Mouse (Mus musculus) heart, embryonic 16.5 days (tissue): ENCODE measurements around the gene Tank. TPM values are rescaled to one million over a fixed set of nuclear protein-coding genes. Genes with fewer than 3 reads are reported as not detected.

Experiments used
- ATAC-seq: fragments of 200-750 bp; cut with Nextera tagmentation; replicated peaks from 2 replicates; pipeline ENCODE4 v1.8.0; 2017; ENCODE audit warnings: moderate number of reproducible peaks; ENCODE audit not compliant: insufficient read depth, low FRiP score; ENCODE audit errors: extremely low read depth
- H3K27ac ChIP-seq: fragments of 300-500 bp; sonication (generic); 2 replicates; pipeline ENCODE4 v1.5.1; 2014; ENCODE audit warnings: mild to moderate bottlenecking, low read length, control low read depth, moderate library complexity
- H3K27me3 ChIP-seq: fragments of 300-500 bp; sonication (generic); 2 replicates; pipeline ENCODE4 v1.6.1; 2014; ENCODE audit warnings: low read length, mixed read lengths; ENCODE audit not compliant: control insufficient read depth, insufficient read depth
- H3K36me3 ChIP-seq: fragments of 300-500 bp; sonication (generic); 2 replicates; pipeline ENCODE4 v1.6.1; 2014; ENCODE audit not compliant: control insufficient read depth, insufficient read depth
- H3K4me1 ChIP-seq: fragments of 300-500 bp; sonication (generic); 2 replicates; pipeline ENCODE4 v1.6.1; 2014; ENCODE audit warnings: low read length, mixed read lengths; ENCODE audit not compliant: control insufficient read depth, insufficient read depth
- H3K4me2 ChIP-seq: fragments of 300-500 bp; sonication (generic); 2 replicates; pipeline ENCODE4 v1.6.1; 2014; ENCODE audit warnings: low read depth, mild to moderate bottlenecking, control low read depth, low read length
- H3K4me3 ChIP-seq: fragments of 300-500 bp; sonication (generic); 2 replicates; pipeline ENCODE4 v1.5.1; 2014; ENCODE audit warnings: mild to moderate bottlenecking, control low read depth, low read length
- H3K9ac ChIP-seq: fragments of 300-500 bp; sonication (generic); 2 replicates; pipeline ENCODE4 v1.6.1; 2014; ENCODE audit warnings: low read length, control low read depth
- H3K9me3 ChIP-seq: fragments of 300-500 bp; sonication (generic); replicated peaks from 2 replicates; pipeline ENCODE4 v1.6.1; 2016; ENCODE audit warnings: low read length; ENCODE audit not compliant: control insufficient read depth
- WGBS: fragments of 180-500 bp; shearing (Covaris S2); extraction: QIAGEN DNeasy Blood & Tissue Kit; methylation state at CpG from one replicate; pipeline ENCODE4 v1.1.7; 2014; 5-methylcytosine and 5-hydroxymethylcytosine counted together
- polyA plus RNA-seq: library from polyadenylated mRNA; unstranded; fragments of >200 nt; fragmentation: Nextera tagmentation; extraction: Ambion mirVana; gene quantifications from 2 replicates; pipeline ENCODE4 v1.2.1, GENCODE M21; 2015

The Tank gene
- polyA plus RNA-seq, 1 experiment from 2014 or later, result 29.0 TPM

DNA sequence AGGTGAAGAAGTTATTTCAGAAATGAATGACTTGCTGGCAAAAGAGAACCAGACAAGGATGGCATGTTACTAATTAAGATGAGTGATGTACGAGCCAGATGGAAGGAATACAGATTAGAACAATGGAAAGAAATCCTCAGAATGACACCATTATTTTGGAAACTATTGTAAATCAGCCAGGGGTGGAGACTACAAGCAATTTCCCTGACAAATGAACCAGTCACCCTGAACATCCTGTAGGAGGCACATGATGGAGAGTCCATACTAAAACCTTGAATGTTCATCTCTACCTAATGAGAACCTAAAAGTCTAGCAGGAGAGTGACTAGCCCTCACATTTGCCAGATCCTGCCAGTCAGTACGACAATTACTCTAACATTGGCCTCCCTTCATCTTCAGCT is 22.6 kb upstream of the Tank start:
- 63% methylated on average over 2 of the region's 2 CpGs for WGBS
- Histone ChIP-seq H3K36me3 (no peaks in the 10 kb centered on the region), H3K27me3 (no peaks in the 10 kb centered on the region), H3K4me1 (no peaks in the 10 kb centered on the region), H3K4me2 (no peak overlapping the region), H3K9me3 (no peaks in the 10 kb centered on the region), H3K9ac (no peak overlapping the region), H3K4me3 (no peak overlapping the region), H3K27ac (no peak overlapping the region)
- ATAC-seq, result no peak

DNA sequence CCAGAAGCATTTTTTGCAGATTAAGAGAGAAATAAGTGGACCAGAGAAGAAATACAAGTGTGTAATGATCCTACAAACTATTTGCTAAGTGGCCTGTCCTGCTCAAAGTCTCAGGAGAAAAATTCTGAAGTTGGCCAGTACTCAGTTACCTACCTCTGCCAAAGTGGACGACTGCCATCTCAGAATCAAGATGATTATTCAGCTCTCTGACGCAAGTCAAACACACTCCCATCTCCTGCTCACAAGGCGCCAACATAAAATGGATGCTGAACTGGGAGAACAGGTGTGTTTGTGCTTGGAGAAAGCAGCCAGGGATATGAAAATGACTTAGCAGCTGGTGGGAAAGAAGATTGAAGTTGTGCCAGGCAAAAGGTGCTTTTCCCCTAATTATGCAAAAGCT is 21.7 kb upstream of the Tank start:
- WGBS, result 64% methylated on average over 3 of the region's 3 CpGs
- Histone ChIP-seq H3K9me3 (no peaks in the 10 kb centered on the region), H3K9ac (no peak overlapping the region), H3K4me1 (no peaks in the 10 kb centered on the region), H3K36me3 (no peaks in the 10 kb centered on the region), H3K27ac (no peak overlapping the region), H3K4me2 (no peak overlapping the region), H3K27me3 (no peaks in the 10 kb centered on the region), H3K4me3 (no peak overlapping the region)
- ATAC-seq, result no peak

DNA sequence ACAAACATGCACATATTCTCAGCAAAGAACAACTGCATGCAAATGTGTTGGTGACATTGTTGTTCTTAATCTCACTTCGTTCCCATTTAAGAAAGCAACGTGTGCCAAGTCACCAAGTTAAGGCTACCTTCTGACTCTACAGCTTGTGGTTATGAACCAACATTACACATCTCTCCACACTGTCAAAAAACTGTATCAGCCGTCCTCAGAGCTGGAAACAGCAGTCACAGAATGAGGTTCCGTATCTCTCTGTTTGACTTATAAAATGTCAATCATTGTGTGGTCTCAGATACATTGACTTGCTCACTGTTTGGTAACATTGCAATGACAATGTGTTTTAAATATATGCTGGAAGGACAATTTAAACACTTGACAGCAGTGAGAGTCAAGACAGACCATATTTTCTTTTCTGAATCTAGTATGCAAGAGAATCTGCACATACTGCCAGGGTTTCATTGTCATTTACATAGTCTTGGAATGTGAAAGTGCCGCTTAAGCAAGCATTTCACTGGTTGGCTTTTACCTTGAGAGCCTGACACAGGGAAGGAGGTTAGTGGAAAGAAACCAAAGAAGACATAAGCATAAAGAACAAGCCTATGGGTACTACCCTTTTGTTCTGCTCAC is 20.4 kb upstream of the Tank start:
- WGBS, result 79% methylated on average over 5 of the region's 5 CpGs
- Histone ChIP-seq H3K4me3 (no peak overlapping the region), H3K27me3 (no peaks in the 10 kb centered on the region), H3K36me3 (no peaks in the 10 kb centered on the region), H3K4me2 (no peak overlapping the region), H3K9me3 (no peaks in the 10 kb centered on the region), H3K9ac (no peak overlapping the region), H3K27ac (no peak overlapping the region), H3K4me1 (no peaks in the 10 kb centered on the region)
- ATAC-seq, result no peak

DNA sequence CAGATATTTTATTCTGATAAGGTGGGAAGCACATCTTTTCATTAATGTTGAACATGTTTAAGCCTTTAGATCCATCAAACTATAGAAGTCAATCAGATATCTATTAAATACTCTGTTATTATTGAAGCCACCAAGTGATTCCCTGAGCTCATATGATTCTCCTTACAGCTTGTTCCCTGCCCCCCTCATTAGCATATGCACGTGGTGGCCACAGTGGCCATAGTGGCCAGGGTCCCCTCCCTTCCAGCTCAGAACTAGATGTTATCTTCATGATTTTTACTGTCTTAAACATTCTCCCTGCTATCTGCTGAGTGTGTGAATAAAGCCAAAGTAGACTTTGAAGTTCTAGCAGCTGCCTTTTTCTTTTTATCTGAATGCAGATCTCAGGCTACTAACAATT is 17.3 kb upstream of the Tank start:
- 11% methylated on average over 1 of the region's 1 CpGs for WGBS
- no peaks in the 10 kb centered on the region for H3K27me3 ChIP-seq
- H3K4me3 ChIP-seq, result no peak overlapping the region
- H3K9ac ChIP-seq, result no peak overlapping the region
- H3K9me3 ChIP-seq, result no peaks in the 10 kb centered on the region
- no peak overlapping the region for H3K27ac ChIP-seq
- H3K36me3 ChIP-seq, result no peaks in the 10 kb centered on the region
- no peaks in the 10 kb centered on the region for H3K4me1 ChIP-seq
- no peak for ATAC-seq
- H3K4me2 ChIP-seq, result no peak overlapping the region

DNA sequence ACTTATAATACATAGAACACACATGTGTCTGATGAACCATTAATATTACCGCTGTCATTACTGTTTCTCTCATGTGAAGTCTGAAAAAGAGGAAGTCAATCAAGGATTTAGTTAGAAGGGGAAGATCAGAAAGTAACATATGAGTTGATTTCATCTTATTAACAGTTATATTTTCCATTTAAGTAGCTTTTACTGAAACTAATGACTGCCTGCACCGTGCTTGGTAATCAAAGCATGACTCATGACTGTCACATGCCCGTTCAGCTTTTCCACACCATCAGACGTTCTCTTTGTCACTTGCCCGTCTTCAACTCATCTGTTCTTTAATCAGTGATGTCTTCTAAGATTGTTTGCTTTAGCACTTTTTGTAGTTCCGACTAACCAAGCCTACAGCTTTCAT is 15.2 kb upstream of the Tank start:
- ATAC-seq, result no peak
- H3K36me3 ChIP-seq, result no peaks in the 10 kb centered on the region
- no peaks in the 10 kb centered on the region for H3K9me3 ChIP-seq
- no peaks in the 10 kb centered on the region for H3K4me1 ChIP-seq
- no peak overlapping the region for H3K9ac ChIP-seq
- 67% methylated on average over 6 of the region's 6 CpGs for WGBS
- H3K27ac ChIP-seq, result no peak overlapping the region
- no peak overlapping the region for H3K4me2 ChIP-seq
- no peak overlapping the region for H3K4me3 ChIP-seq
- H3K27me3 ChIP-seq, result no peaks in the 10 kb centered on the region

DNA sequence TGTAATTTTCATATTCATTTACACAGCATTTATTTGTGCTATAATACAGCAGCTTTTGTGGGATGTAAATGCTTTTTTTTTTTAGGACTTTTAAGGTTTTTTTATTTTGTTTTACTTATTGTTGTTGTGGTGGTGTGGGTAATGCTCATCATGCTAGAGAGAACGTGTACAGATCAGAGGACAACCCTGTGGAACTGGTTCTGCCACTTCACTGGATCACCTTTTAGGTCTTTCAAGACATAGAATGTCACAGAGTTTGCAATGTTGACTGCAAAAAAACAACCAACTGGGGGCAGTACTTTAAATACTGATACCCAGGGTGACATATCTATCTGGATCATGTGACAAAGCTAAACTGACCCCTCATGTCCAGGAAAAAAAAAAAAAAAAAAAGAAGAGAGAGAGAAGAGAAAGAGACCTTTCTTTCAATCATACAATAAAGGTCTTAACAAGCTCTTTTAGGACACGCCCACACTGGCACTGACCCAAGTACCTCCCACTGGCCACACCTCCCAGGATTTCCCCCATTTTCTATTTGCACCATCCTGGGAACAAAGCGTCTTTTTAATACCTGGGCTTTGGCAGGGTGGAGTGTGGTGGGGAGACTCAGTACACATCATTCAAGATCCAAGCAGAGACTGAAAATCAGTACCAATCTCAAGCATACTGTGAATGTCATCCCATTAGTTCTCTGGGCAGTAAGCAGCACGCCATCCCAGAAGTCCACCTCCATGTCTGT is 11.2 kb upstream of the Tank start:
- Histone ChIP-seq H3K36me3 (no peaks in the 10 kb centered on the region), H3K4me3 (no peak overlapping the region), H3K4me2 (no peak overlapping the region), H3K4me1 (no peaks in the 10 kb centered on the region), H3K27ac (no peak overlapping the region), H3K9me3 (no peaks in the 10 kb centered on the region), H3K9ac (no peak overlapping the region), H3K27me3 (no peaks in the 10 kb centered on the region)
- 70% methylated on average over 4 of the region's 4 CpGs for WGBS
- ATAC-seq, result no peak

DNA sequence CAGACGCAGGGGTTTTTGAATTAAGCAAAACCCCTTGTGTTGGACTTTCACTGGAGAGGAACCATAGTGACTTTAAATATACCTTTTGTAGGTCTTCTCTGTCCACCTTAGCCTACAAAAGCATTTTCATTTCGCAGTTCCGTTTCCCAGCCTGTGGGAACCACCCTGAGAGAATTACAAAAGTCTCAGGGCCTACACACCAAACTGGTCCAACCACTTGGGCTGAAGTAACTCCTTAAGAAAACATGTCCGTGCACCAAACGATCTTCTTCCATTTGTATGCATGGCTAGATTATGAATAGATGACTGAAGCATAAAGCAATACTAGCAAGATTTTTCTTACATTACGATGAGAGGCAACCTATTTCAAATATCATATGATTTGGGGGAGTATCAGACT is 9.2 kb upstream of the Tank start:
- WGBS, result 81% methylated on average over 6 of the region's 6 CpGs

DNA sequence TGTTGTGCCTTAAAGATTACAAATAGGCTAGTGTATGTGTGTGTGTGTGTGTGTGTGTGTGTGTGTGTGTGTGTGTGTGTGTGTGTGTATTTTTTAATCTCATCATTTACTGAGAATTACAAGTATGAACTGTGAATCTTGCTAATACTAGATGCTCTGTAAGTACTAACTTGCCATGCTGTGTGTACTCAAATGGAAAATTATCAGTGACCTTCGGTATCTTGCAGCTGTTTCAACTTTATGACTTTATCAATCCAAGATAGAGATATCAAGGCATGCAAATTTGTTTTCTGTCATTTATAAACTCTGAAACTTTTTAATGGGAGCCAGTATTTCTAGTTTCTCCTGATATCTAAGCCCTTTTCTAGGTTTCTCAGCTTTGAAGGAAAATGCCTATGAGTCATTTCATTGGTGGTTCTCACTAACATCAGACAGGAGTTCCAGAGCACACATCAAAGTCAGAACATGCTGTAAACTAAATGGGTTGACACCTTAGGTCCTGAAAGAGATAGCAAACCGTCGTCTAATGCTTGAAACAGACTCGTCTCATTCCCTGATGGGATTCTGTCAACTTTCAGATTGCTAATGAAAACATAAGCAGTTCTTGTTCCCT is 6.9 kb upstream of the Tank start:
- H3K4me2 ChIP-seq, result no peak overlapping the region
- H3K27ac ChIP-seq, result no peak overlapping the region
- H3K9me3 ChIP-seq, result no peaks in the 10 kb centered on the region
- H3K27me3 ChIP-seq, result no peaks in the 10 kb centered on the region
- ATAC-seq, result no peak
- no peak overlapping the region for H3K4me3 ChIP-seq
- WGBS, result 42% methylated on average over 4 of the region's 4 CpGs
- no peaks in the 10 kb centered on the region for H3K4me1 ChIP-seq
- H3K36me3 ChIP-seq, result no peaks in the 10 kb centered on the region
- no peak overlapping the region for H3K9ac ChIP-seq

More for the DNA sequence above, 9.2 kb upstream of the Tank start:
- Histone ChIP-seq H3K27me3 (no peaks in the 10 kb centered on the region), H3K4me2 (no peak overlapping the region), H3K27ac (no peak overlapping the region), H3K4me1 (no peaks in the 10 kb centered on the region), H3K9me3 (no peaks in the 10 kb centered on the region), H3K9ac (no peak overlapping the region), H3K4me3 (no peak overlapping the region), H3K36me3 (no peaks in the 10 kb centered on the region)
- no peak for ATAC-seq

DNA sequence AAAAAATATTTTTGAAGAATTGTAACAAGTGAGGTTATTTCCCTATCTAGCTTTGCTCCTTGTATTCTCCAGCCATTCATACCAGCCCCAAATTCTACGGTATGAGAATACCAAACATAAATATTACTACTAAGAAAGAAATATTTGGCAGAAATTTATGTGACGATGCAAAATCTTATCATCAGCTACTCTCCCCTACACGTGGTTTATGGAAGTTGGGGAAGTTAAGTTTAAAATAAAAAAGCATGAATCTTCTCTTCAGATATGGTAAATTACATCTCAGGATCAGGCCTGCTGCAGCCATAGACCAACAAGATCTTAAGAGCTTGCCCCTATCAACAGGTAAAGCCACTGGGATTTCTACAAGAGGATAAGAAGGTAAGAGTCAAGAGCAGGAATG is 1.9 kb upstream of the Tank start:
- no peak overlapping the region for H3K27ac ChIP-seq
- H3K9ac ChIP-seq, result no peak overlapping the region
- 56% methylated on average over 3 of the region's 3 CpGs for WGBS
- no peaks in the 10 kb centered on the region for H3K36me3 ChIP-seq
- no peak overlapping the region for H3K4me3 ChIP-seq
- no peak for ATAC-seq
- no peaks in the 10 kb centered on the region for H3K9me3 ChIP-seq
- H3K27me3 ChIP-seq, result no peaks in the 10 kb centered on the region
- H3K4me2 ChIP-seq, result no peak overlapping the region
- H3K4me1 ChIP-seq, result no peaks in the 10 kb centered on the region
